Mouse (Mus musculus): ENCODE data around the gene Prps1l3.

- TF ChIP-seq CTCF (IDR thresholded peaks at IDR 0.05; ENCODE audit: borderline replicate concordance, extremely low read depth, insufficient read depth, insufficient read length) (no peak), POLR2A (IDR thresholded peaks at IDR 0.05; ENCODE audit: borderline replicate concordance, extremely low read depth, insufficient read depth, insufficient read length, poor library complexity, severe bottlenecking) (no peak)
Observed at GRCm38 (mm10) chr12:57184401-57185147, 45.6 kb upstream of the Prps1l3 start.

Measured in brain, embryonic 14.5 days (tissue).